Mouse (Mus musculus): ENCODE results near the gene Ghrhr. TPM values are rescaled to one million over a fixed set of nuclear protein-coding genes. Genes with fewer than 3 reads are reported as not detected.

Gene Ghrhr
- total RNA-seq, 2 experiments from 2014 or later: not detected

DNA sequence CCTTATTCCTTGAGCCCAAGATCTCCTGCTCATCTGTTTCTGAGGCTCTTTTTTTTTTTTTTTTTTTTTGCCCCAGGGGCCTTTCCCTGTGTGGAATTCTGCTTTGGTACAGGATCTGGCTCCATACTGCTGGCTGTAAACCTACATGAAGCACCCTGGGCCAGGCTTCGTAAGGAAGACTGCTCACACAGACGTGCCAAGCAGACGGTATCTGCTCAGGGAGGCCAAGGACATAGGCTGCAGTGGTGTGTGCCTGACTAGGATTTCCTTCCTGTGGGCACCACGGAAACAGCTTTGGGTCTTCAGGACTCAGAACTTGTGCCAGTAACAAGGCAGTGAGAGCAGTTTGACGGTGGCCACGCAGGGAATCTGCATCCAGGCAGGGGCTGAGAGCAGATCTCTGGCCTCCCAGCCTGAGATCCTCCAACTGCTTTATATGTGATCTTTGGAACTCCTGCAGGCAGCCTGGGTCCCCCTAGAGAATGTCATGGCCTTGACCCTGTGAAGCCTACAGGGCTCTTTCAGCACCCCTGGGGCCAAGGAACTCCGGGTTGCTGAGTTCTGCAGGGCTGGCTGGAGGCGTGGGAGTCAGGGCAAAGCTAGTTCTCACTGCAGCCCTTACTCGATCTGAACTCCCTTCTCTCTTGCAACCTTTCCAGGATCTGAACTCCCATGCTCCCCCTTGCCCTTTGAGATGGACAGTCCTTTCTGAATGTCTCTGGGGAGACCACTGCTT lies 26.1 kb downstream of the Ghrhr start:
- intact Hi-C loops (cut with DNase I): no loop called here
- H3K4me3 ChIP-seq: no peak overlapping the region
- DNase-seq (ENCODE audit: extremely low spot score in 1 of 2, low spot score in 2 of 2): no peak
- H3K27ac ChIP-seq: no peak overlapping the region
- no peak for TF ChIP-seq CTCF (IDR thresholded peaks at IDR 0.05)

DNA sequence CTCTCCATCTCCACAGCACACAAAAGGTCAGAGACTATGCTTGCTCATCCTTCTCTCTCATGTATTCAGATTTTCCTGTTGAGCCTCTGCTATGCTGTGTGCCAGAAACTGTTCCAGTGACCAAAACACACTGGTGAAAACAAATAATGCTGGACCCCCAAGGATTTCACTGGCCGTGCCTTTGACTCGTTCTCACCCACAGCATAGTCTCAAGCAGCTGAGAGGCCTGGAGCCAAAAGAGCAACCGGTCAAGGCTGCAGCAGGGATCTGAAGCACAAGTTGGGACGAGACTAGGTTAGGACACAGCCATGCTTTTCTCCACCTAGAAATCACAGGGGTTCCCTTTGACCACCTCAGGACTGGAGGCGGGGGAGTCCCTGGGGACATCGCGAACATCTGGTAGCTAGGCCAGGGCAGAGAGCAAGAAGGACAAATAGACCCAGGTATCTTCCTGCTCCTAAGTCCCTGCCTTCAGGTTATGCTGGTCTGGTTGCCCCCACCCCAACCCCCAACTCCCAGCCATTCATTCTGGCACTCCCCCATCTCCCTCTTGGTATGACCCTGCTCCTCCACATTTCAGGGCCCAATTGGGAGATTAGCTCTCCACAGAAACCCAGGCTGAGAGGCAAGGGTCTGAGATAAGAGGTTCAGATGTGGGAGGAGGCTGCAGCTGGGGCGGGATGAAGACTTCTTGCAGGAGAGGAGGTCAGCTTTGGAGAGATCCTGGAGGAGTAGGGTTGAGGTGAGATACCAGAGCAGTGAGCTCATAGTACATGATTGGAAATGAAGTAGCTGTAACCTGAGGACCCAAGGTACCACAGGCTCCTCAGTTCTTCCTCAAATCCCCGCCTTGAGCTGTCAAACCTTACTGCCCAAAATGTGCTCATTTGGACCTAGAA lies 27.6 kb downstream of the Ghrhr start:
- intact Hi-C loops (cut with DNase I): no loop called here
- no peak overlapping the region for H3K4me3 ChIP-seq
- TF ChIP-seq CTCF (IDR thresholded peaks at IDR 0.05): no peak
- DNase-seq (ENCODE audit: extremely low spot score in 1 of 2, low spot score in 2 of 2): no peak
- no peak overlapping the region for H3K27ac ChIP-seq

DNA sequence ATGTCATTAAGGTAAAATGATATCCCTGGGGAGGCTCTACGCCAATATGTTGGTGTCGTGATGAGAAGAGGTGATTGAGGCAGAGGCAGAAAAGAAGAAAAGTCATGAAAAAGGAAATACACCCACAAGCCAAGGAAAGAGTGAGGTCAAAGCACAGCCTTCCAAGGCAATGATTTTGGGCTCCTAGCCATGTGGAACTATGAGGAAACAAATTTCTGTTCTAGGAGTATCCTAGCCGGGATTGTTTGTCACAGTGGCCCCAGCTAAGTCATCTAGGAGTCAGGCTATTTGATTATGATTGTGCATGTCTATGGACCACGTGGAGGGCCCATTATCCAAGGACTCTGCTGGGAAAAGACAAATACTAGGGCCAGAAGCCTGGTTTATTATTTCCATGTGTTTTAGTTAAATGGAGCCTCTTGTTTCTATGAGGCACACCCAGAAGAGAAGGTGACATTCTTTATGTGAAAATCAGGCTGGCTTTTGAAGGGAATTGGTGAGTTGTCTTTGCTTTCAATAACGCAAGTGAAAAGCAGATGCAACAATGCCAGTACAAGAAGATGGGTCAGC lies 28.4 kb downstream of the Ghrhr start:
- intact Hi-C loops (cut with DNase I): no loop called here
- no peak overlapping the region for H3K4me3 ChIP-seq
- H3K27ac ChIP-seq: no peak overlapping the region
- DNase-seq (ENCODE audit: extremely low spot score in 1 of 2, low spot score in 2 of 2): no peak
- TF ChIP-seq CTCF (IDR thresholded peaks at IDR 0.05): no peak

DNA sequence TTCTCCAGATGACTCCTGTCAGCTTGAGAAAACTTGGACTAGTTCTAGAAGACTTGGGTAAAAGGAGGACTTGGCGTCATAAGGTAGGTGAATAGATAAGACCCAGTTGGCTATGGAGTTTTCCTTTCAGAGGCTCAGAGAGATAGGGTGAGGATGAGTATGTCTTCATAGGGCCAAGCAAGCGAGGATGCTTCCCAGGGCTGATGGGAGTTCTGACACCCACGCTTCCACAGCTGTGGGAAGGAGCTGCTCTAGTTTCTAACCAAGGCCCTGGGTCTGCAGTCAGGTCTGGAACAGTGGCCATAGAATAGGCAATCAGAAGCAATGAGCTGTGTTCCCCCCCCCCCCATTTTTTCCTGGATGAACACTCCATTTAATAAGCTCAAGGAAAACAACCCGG lies 31.2 kb downstream of the Ghrhr start:
- no peak for DNase-seq (ENCODE audit: extremely low spot score in 1 of 2, low spot score in 2 of 2)
- TF ChIP-seq CTCF (IDR thresholded peaks at IDR 0.05): no peak
- intact Hi-C loops (cut with DNase I): no loop called here
- no peak overlapping the region for H3K4me3 ChIP-seq
- H3K27ac ChIP-seq: no peak overlapping the region

DNA sequence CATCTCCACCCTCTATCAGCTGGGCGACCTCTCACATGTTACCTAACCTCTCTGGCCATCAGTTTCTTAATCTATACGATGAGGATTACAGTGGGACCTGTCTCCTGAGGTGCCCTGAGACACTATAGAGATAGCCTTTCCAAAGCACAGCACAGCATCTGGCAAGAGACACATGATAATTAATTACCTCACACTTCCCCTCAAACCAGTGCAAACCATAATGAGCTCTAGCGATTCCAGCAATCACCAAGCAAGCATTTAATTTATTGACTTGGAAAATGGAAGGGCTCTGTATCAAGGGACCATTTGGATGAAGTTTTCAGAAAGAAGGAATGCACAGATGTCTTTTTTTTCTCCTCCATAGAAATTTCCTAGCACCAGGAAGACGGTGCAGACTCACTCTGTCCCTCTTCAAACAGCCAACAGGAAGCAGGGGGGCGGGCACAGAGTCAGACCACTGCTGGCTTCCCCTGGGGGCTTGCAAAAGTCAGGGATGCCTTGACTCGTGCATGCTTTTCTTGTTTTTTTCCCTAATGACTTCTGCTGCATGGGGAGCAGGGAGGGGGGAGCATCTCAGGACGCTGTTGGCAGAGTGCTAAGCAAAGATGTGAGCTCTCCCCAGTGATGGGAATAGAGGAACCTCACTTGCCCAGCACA lies 34.2 kb downstream of the Ghrhr start:
- DNase-seq (ENCODE audit: extremely low spot score in 1 of 2, low spot score in 2 of 2): no peak
- H3K4me3 ChIP-seq: no peak overlapping the region
- intact Hi-C loops (cut with DNase I): no loop called here
- TF ChIP-seq CTCF (IDR thresholded peaks at IDR 0.05): no peak
- no peak overlapping the region for H3K27ac ChIP-seq

DNA sequence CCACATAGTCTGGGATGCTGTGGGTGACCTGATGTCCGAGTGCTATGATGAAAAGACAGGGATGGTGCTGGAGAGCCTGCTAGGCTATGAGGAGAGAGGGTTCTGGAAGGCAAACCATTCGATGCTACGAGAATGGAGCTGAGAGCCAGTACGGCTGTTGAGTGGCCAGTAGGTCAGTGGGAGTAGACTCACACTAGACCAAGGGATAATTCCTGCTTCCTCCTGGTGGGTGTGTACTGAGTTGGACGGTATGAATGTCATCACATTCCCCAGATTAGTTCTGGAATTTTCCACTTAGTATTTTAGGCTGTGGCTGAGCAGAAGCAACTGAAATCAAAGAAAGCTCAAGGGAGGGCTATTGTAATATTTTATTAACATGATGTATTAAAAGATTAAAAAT lies 34.9 kb downstream of the Ghrhr start:
- DNase-seq (ENCODE audit: extremely low spot score in 1 of 2, low spot score in 2 of 2): no peak
- intact Hi-C loops (cut with DNase I): no loop called here
- TF ChIP-seq CTCF (IDR thresholded peaks at IDR 0.05): no peak
- H3K4me3 ChIP-seq: no peak overlapping the region
- H3K27ac ChIP-seq: no peak overlapping the region

DNA sequence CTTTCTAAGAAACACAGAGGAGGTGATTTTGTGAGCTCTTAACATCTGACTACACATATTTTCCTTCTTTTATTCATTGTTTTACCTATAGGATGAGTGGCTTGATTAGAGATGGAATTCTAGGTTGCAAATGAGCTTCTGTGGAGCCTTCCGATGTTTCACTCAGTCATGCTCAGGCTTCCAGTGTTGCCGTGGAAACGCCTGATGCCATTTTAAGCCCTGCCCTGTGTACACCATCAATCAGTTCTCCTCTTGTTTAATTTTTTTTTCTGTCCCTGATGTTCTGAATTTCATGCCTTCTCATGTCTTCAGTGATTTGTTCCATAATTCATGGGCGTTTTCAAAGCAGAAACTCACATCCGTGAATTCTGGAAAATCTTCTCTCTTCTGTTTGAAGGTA lies 40.1 kb downstream of the Ghrhr start:
- intact Hi-C loops (cut with DNase I): no loop called here
- H3K27ac ChIP-seq: no peak overlapping the region
- DNase-seq (ENCODE audit: extremely low spot score in 1 of 2, low spot score in 2 of 2): no peak
- TF ChIP-seq CTCF (IDR thresholded peaks at IDR 0.05): no peak
- H3K4me3 ChIP-seq: no peak overlapping the region

DNA sequence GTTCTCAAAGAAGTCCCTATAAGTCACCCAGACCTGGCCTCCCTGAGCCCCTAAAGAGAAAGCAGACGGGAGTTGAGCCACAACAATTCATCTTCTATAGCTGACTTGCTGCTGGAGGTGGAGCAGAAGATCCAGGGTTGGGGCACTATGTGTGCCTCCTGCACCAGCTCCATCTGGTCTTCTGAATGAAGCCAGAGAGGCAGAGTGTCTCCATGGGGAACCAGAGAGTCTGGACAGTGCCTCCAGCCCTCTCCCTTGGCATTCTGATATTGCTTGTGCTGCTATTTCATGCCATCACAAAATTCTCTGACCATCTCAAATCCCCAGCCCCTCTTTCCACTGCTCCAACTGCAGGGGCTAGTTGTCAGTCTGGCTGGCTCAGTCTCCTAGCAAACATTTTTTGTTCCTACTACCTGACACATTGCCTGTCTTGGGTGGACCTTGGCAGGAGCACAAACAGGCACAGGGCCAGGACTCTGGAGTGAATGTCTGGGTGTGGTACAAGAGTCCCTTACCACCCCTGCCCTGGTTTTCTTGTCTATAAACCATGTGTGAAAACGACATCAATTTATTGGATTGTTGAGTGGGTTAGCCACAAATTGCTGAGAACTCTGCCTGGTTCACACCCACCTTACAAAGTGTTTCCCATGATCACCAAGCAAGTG lies 42.8 kb downstream of the Ghrhr start:
- DNase-seq (ENCODE audit: extremely low spot score in 1 of 2, low spot score in 2 of 2): no peak
- H3K4me3 ChIP-seq: no peak overlapping the region
- intact Hi-C loops (cut with DNase I): no loop called here
- no peak overlapping the region for H3K27ac ChIP-seq
- TF ChIP-seq CTCF (IDR thresholded peaks at IDR 0.05): no peak

DNA sequence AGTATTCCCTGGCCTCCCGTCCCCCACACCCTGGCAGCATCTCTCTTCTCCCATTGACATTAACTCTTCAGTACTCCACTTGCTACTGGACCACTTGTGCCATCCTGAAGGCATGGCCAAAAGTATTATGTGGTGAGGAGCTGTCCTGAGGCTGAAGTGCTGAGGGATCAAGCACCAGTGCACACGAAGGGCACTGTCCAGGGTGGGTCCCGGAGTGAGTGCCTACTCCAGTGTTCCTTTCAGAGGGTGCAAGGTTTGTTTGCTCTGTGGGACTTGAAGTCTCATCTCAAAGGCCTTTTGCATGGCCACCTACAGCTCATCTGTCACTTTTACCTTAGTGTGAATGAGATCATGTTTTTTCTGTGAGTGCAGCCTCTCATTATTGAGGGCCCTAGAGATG lies 44.3 kb downstream of the Ghrhr start:
- H3K4me3 ChIP-seq: no peak overlapping the region
- no peak for TF ChIP-seq CTCF (IDR thresholded peaks at IDR 0.05)
- H3K27ac ChIP-seq: no peak overlapping the region
- DNase-seq (ENCODE audit: extremely low spot score in 1 of 2, low spot score in 2 of 2): no peak
- intact Hi-C loops (cut with DNase I): no loop called here

DNA sequence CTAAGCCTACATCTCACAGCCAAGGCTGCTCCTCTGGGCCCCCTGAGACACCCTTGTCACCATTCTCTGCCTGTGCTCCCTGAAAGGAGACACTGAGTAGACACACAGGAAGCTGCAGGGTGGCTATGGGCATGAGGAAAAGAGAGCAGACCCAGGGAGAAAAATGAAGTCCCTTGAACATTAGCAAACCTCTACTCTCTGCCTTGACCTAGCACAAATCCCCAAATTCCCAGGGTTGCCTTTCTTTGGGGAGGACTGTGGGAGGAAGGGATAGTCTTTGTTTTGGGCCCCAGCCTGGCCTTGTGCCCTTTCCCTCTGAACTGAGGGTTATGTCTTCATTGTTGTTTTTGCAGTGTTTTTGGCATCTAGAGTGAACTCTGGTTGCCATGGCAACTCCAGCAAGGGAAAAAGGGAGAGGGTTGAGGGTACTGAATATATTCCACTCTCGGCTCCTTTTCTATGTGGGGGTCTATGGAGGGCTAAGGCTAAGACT lies 44.8 kb downstream of the Ghrhr start:
- no peak for DNase-seq (ENCODE audit: extremely low spot score in 1 of 2, low spot score in 2 of 2)
- no peak for TF ChIP-seq CTCF (IDR thresholded peaks at IDR 0.05)
- H3K4me3 ChIP-seq: no peak overlapping the region
- intact Hi-C loops (cut with DNase I): no loop called here
- H3K27ac ChIP-seq: no peak overlapping the region

DNA sequence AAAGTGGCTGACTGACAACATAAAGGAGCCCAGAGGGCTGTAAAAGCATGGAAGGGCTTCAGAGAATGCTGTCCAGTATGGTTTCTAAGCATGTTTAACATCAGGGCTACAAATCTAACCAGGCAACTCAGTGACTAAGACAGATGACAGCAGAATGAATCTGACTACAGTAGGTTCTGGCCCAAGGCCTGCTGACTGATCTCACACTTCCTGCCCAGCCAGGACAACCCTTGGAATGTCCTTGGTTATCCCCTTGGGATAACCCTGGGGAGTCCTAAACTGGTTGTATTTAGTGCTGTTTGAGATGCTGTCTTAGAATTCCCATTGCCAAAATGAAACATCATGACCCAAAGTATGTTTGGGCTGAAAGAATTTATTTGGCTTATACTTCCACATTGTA lies 56.0 kb downstream of the Ghrhr start:
- Histone ChIP-seq H3K27ac (no peak overlapping the region), H3K4me3 (no peak overlapping the region)
- DNase-seq (ENCODE audit: extremely low spot score in 1 of 2, low spot score in 2 of 2): no peak
- no peak for TF ChIP-seq CTCF (IDR thresholded peaks at IDR 0.05)
- intact Hi-C loops (cut with DNase I): no loop called here

Data from left cerebral cortex, adult 2 months (tissue).